Mouse (Mus musculus): ENCODE results near the gene Npas2. TPM values are rescaled to one million over a fixed set of nuclear protein-coding genes. Genes with fewer than 3 reads are reported as not detected.

The Npas2 gene
- total RNA-seq, 2 experiments from 2014 or later, result 7.4 to 7.5 TPM

DNA sequence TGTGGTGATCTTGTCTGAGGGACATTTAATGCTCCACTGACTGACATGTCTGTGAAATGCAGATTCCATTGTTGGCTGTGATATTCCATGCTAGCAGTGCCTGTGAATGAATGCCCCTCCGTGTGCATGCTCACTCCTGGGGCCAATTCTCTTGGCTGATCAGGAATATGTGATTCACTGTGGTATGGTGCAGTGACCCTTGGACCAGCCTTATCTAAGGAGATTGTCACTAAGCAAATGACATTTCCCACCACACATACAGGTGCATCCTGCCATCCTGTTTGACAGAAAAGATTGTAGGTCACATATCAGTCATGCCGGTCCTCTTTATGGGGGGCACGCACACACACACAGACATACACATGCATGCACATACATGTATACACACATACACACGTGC lies 138.9 kb downstream of the Npas2 start:
- DNase-seq (ENCODE audit: low spot score in 2 of 2), result no peak

DNA sequence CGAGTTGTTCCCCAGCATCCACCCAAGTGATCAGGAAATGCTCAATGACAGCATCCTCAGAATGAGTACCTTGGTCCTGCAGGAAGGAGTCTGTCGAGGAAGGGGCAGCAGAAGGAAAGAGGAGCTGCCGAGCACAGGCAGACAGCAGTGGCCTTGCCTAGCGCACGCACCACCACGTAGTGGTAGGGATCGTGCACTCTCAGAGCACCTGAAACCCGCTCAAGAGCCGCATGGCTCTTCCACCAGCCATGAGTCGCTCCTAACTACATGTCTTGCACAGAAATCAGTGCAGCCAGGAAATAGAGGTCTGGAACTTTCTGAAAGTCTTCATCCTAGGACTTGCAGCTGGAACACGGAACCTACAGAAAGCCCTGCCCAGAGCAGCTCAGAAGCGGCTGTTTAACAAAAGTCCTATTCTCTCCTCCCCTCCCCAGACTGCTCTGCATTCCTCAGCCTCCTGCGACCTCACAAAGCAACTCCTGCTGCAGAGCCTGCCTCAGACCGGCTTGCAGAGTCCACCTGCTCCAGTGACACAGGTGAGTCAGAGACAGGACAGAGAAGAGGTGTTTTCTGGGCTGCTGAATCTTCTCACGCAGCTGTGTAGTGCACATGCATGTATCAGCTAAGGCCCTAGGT lies 142.1 kb downstream of the Npas2 start:
- DNase-seq (ENCODE audit: low spot score in 2 of 2), result no peak

DNA sequence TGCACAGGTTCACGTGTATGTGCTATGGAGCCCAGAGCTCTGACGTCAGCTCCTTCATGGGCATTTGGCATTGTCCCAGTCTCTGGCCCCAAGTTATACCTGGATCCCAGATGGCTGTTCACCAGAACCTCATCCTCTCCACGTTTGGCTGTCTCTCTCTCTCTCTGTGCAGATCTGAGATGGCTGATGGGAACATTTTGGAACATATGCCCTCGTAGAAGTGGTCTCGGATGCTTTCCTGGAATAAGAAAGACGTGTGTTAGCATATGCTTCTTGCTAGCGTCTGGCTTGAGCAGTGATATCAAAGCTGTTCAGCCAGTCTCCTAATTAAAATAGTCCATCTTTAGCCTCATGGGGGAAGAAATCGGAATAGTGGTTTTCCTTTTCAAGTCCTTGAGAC lies 143.3 kb downstream of the Npas2 start:
- DNase-seq (ENCODE audit: low spot score in 2 of 2), result no peak

DNA sequence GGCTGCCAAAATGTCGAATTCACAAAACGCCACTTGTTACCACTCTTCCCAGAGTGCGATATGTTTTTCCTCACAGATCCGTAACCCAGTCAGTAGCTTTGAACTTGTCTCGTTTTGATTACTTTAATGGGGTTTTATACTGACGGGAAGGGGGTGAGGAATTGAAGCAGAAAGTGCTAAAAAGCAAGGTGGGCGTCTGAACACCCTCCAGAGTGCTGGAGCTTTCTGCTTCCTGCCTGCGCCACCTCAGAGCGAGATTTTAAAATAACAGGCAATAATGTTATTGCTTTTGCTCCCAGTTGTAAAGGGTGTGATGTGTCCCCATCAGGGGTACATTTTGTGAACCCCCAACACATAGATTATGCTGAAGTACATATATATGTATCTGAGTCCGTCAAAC lies 145.3 kb downstream of the Npas2 start:
- DNase-seq (ENCODE audit: low spot score in 2 of 2), result no peak

DNA sequence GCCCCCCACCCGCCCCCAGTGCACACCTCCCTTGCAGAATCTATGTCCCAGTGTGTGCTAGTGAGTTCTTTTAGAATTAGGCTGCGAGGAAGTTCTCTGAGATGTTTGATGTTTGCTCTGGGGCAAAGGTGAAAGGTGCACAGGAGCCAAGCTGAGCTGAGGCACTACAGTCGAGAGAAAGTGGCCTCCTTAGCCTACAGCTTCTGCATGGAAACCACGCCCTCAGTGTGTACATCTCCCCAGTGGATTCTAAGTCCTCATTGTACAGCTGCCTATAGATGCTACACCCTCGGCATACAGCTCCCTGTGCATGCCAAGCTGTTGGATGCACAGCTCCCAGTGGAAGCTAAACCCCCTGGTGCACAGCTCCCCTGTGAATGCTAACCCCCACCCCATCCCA lies 145.9 kb downstream of the Npas2 start:
- no peak for DNase-seq (ENCODE audit: low spot score in 2 of 2)

DNA sequence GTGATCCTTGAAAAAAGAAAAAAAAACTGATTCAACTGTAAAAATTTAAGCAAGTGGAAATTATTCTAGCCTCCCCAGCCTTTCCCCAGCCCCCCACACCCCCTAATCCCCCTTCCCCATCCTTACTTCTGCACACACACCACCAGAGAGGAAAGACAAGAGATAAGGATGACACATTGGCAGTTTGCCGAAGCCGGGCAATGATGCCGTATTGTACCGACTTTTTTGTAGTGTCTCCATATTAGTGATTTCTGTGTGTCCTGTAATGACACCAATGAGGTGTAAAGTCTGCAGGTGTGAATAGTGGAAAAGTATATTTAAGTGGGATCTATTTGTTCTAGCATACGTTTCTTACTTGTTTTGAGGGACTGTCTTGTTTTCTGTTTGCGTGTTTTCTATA lies 146.6 kb downstream of the Npas2 start:
- DNase-seq (ENCODE audit: low spot score in 2 of 2), result no peak

DNA sequence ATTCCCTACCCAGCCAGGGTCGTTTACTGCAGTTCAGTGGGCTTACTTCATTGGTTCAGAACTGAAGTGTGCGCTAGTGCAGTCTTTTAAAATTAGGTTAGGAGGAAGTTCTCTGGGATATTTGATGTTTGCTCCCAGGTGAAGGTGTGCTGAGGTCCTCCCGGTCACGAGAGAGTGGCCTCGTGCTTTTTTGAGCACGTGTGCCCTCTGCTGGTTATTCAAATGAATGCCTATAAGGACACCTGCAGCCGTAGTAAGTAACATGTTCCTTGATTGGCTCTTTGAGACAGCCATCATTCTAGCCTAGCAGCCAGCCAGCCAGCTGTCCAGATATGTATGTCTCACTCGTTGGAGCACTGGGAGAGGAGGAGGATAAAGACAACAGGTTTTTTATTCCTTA lies 147.1 kb downstream of the Npas2 start:
- DNase-seq (ENCODE audit: low spot score in 2 of 2), result no peak

DNA sequence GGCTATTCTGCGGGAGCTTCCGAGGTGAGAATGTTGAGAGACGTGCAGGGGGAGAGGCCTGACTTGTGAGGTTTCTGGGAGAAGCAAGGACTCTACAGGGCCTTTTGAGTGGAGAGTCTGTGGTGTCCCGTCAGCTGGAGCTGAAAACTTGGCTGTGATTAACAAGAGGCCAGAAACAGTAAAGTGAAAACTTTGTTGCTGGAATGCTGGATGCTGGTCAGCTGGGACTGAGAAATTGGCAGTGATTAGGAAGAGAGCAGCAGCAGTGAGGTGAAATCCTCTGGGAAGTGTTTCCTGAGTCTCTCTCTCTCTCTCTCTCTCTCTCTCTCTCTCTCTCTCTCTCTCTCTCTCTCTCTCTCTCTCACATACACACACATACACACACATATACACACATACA lies 148.3 kb downstream of the Npas2 start:
- DNase-seq (ENCODE audit: low spot score in 2 of 2), result no peak

DNA sequence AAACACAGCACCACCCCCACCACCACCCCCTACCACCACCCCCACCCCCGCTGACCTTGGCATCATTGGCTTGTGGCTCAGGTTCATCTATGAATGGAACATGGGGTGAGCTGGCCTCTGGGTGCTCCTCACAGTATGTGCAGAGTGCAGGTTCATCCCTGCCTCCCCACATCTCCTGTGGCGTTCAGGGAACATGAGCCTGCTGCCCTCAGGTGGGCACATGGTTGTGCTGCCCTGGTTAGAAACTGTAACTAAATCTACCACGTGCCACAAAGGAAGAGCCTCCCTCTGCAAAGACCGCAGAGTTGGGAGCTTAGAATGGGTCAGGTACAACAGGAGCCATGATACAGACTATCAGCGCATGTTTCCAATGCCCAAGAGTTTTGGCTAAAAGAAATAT lies 149.7 kb downstream of the Npas2 start:
- DNase-seq (ENCODE audit: low spot score in 2 of 2), result no peak

DNA sequence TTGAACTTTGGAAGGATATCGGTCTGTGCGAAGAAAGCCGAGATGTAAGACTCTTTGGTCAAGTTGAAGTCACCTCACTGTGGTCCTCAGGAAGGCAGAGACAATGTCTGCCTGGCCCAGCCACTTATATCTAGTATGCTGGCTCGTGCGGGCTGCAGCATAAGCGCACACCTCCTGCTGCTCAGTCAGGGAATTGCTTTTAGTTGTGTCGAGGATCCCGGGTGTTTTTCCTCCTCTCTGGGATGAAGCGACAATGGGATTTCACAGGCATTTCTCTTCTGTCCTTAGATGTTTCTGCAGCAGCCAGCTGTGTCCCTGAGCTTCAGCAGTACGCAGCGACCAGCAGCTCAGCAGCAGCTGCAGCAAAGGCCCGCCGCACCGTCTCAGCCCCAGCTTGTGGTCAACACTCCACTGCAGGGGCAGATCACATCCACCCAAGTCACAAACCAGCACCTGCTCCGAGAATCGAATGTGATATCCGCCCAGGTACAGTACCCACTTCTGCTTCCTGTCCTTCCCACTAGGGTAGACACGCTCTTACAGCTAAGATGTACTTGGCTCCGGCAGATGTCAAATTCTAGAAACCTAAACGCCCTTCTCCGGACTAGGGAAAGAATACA lies 151.6 kb downstream of the Npas2 start:
- no peak for DNase-seq (ENCODE audit: low spot score in 2 of 2)

DNA sequence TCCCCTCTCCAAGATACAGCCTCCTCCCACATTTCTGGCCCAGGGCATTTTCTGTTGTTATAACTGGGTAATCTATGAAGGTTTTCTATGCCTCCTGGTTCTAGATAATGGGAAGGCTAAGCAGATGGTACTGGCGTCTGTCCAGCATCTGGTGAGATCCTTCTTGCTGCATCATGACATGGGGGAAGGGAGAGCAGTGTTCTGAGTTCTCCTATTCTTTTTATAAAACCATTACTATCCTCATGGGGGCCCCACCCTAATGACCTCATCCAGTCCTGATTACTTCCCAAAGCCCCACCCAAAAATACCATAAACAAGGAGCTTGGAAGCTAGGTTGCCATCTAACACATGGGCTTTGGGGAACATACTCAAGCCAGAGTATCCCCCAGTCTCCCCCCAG lies 155.5 kb downstream of the Npas2 start:
- DNase-seq (ENCODE audit: low spot score in 2 of 2), result no peak

DNA sequence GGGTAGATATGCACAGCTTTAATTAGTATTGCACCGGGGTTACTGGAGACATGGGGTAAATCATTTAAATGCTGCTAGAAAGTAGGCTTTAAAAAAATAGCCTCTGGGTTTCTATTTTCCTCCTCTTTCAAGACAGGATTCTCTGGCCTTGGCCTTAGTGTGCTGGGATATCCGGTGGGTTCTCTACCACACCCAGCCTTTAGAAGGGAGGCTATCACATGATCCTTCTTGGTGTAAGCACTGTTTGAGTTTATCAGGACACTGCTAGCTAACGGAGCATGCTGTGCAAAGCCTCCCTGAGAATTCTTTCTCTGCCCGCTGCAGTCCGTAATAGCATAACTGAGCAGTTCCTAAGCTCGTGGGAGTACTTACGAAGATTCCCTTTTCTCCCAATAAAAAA lies 155.9 kb downstream of the Npas2 start:
- DNase-seq (ENCODE audit: low spot score in 2 of 2), result no peak

DNA sequence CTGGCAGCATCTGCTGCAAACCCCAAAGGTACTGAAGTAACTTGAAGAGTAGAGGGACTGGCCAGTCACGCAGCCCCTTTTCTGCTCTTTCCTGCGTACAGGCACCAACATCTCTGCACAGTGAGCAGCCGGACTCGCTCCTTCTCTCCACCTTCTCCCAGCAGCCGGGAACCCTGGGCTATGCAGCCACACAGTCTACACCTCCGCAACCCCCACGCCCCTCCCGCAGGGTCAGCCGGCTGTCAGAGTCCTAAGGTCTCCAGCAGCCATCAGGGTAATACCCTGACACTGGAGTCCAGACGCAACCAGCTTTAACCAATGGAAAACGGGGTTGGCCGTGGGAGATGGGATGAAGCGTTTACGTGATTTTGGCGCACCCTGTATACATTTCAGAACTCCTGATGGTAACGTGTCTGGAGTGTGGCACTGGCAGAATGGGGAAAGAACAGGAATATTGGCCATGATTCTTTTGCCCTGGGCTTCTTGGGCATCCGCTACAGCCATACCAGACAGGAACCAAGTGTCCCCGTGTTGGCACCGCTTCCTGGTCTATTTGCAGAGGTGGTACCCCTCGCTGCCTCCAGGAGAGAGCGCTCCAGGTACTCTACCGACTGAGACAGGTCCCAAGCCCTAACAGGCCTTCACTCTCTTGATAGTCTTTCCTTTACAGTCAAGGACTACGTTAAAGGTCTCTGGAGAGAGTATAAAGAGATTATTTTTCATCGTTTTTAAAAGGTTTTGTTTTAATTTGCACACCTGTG lies 168.4 kb downstream of the Npas2 start:
- no peak for DNase-seq (ENCODE audit: low spot score in 2 of 2)

DNA sequence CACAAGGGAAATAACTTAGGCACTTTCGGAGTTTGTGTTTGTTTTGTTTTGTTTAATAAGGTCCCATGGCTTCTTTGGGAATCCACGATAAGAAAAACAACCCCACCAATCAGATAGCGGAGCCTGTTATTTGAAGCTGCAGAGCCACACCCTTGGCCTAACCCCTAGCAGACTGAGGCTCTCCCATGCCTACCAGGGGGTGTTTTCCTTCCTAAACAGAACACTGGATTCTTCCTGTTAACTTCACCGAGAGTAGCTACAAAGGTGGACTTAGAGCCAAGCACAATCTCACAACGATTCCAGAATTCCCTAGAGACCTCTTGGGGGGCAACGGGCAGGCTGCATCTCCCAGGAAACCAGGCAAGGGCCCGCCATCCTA lies 169.0 kb downstream of the Npas2 start:
- DNase-seq (ENCODE audit: low spot score in 2 of 2), result no peak

DNA sequence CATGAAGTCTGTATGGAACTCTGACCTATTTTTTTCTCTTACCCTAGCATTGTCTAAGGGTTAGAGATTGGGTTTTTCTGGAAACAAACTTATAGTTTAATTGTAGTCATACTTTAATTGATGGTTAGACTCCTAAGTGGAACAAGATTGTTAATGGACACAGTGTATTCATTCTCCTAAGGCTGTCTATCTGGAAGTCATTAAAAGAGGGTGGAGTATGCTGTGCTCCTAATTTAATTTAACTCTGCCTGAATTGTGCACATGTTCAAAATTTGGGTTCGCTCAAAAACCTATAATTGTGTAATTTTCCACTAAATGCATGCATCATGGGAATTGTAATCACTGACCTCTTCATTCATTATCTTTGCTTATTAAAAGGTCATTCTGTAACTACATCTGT lies 172.0 kb downstream of the Npas2 start:
- DNase-seq (ENCODE audit: low spot score in 2 of 2), result no peak

DNA sequence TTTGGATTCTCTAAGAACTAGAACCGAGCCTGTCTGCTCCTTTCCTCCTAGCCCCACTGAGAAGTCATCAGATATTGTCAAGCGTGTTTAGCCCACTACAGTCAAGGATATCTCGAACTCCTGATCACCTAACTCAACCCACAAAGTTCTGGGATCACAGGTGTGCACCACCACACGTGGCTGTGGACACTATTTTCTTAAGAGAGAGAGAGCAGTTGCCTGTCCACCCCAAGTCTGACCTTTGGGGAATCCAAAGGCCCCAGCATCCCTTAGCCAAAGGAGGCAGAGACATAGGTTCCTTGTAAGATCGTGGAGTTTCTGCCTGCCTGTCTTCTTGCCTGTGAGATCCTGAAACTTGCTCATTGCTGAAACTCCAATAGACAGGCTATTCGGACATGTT lies 173.5 kb downstream of the Npas2 start:
- DNase-seq (ENCODE audit: low spot score in 2 of 2), result no peak

DNA sequence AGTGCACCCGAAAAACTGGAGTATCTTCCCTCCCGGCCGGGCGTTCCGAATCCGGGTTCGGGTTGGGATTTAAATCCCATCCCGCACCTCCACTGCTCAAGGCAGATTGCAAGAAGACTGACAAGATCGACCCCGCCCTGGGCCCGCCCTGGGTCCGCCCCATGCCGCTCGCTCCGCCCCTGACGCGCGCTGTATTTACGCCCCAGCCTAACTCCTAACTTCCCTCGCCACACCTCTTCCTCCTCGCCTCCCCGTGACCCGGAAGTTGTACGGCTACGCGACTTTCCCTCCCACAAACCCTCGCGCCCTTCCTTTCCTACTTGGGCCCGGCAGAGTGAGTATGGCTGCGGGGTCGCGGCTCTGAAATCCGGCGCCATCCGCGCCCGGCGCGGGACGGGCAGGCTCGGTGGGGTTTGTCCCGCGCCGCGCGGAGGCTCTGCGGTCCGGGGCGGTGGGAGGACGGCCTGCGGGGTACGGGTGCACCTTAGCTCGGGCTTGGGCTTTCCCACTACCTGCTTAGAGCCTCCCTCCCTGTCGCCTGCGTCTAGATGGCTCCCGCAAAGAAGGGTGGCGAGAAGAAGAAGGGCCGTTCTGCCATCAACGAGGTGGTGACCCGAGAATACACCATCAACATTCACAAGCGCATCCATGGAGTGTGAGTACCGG lies 174.2 kb downstream of the Npas2 start, which contains the start of gene Rpl31:
Rpl31 (plus strand) TSS at position 242 of the 666 bp plus-strand sequence.
- peak; percentile 95 to 96 for DNase-seq (ENCODE audit: low spot score in 2 of 2)

DNA sequence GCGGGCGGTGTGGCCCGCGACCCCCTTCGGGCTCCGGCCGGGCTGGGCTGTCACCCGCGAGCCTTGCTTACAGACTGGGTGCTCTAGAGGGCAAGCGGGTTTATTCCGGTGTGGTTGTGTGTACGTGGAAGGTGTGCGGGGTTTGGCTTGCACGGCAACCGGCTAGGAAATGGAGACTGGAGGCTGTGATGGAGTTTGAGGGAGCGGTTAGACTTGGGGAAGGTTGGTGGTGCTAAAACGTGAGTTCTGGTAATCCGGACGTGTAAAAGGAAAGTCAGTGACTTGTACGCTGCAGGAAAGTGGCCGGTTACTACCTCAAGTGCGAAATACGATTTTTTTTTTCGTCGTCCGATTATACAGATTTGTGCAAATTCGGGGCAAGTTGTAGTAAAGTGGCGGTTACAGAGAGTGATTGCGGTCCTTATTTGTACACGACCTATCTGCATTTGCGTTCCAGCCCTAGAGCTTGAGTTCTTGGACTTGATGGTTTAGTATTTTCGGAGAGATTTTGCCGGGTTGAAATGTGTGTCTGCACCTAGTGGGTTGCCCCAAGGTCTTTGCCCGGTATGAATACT lies 174.8 kb downstream of the Npas2 start:
- peak in 1 of 2 experiments; percentile 38 for DNase-seq (ENCODE audit: low spot score in 2 of 2)

DNA sequence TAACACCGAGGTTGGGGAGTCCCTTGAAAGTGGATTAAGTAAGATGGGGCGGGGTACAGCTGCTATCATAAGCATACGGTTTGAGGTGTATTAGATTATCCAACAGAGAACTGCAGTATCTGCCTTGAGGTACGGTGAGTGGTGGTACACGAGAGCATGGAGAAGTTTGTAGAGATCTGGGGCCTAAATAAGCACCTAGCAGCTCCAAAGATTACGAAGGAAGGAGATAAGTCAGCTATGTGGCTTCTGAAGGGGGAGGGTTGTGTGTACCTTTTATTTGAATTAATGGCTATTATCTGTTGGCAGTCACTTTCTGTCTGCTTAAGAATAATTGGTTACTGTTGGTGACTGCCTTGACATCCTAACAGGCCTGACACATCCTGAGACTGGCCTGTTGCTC lies 176.9 kb downstream of the Npas2 start:
- no peak for DNase-seq (ENCODE audit: low spot score in 2 of 2)

DNA sequence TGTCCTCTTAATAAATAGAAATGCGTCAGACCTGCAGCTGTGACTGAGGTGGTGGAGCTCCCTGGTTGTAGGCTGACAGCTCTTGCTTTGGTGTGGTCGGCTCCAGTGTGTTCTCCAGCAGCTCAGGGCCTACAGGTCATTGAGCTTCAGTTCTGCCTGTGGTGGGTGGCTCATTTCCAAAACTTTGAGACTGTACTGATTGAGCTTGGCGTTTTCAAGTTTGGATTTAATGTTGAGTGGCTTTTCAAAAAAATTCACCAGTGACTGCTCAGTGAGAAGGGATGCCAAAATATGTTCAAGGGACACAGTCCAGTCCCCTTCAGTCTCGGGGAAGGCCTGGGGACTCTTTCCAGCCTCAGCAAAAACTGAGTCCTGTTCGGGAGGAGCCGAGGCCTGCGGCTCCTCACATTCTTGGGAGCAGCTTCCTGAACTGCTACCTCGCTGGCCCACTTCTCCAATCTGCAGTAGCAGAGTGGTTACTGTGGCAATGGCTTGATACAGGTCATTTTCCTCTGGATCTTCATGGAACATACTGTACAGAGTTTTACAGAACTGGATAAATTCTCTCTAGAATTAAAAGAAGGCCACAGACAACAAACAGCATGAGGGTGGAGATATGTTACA lies 178.8 kb downstream of the Npas2 start:
- no peak for DNase-seq (ENCODE audit: low spot score in 2 of 2)

DNA sequence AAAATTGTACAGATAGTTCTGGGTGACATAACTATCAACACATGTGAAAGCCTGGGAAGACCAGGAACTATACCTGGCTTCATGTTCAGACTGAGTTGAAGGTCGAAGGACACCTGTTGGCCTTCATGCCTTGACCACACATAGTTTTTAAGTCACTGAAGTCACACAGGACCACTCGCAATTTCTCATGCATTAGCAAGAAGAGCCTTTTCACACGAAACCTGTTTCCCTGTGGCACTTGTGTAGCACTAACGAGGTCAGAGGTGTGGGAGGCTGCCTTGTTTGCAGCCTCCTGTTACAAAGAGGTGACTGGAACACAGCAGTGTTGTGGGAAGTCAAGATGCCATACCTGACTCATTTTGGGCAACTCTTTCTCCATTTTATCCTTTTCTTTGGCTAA lies 179.8 kb downstream of the Npas2 start:
- no peak for DNase-seq (ENCODE audit: low spot score in 2 of 2)

Measured in gastrocnemius, postnatal 4 days (tissue).